Mouse (Mus musculus) thymus, adult 2 months (tissue): ENCODE measurements around the gene Lima1. TPM values are rescaled to one million over a fixed set of nuclear protein-coding genes. Genes with fewer than 3 reads are reported as not detected.

Experiments
- DNase-seq: peaks from one replicate; pipeline ENCODE4 v3.0.0; 2021
- H3K27ac ChIP-seq: fragments of 200-500 bp; 2 replicates; pipeline ENCODE4 v1.5.1; 2012; ENCODE audit warnings: low read length, control low read depth; ENCODE audit not compliant: control insufficient read depth, insufficient read depth
- H3K27me3 ChIP-seq: fragments of 200-500 bp; 2 replicates; pipeline ENCODE4 v1.6.1; 2012; ENCODE audit warnings: mild to moderate bottlenecking, low read length, moderate library complexity, mixed read lengths; ENCODE audit not compliant: control insufficient read depth, insufficient read depth
- H3K36me3 ChIP-seq: fragments of 200-500 bp; 2 replicates; pipeline ENCODE4 v1.6.1; 2012; ENCODE audit warnings: mild to moderate bottlenecking, low read length, moderate library complexity; ENCODE audit not compliant: control insufficient read depth, insufficient read depth
- H3K4me1 ChIP-seq: fragments of 200-500 bp; replicated peaks from 2 replicates; pipeline ENCODE4 v1.6.1; 2012; ENCODE audit warnings: low read length; ENCODE audit not compliant: control insufficient read depth, insufficient read depth
- H3K4me3 ChIP-seq: fragments of 200-500 bp; 2 replicates; pipeline ENCODE4 v1.5.1; 2012; ENCODE audit warnings: mild to moderate bottlenecking, low read length, control low read depth, moderate library complexity; ENCODE audit not compliant: control insufficient read depth, insufficient read depth
- CTCF ChIP-seq: fragments of 200-500 bp; IDR thresholded peaks from 2 replicates; pipeline ENCODE4 v1.5.1; 2012; ENCODE audit warnings: mild to moderate bottlenecking, control low read depth, low read length, moderate library complexity, borderline replicate concordance; ENCODE audit not compliant: control insufficient read depth, poor library complexity, insufficient read depth; ENCODE audit errors: extremely low read depth
- POLR2A ChIP-seq: fragments of 200-500 bp; IDR thresholded peaks from 2 replicates; pipeline ENCODE4 v1.6.1; 2012; ENCODE audit warnings: mild to moderate bottlenecking, low read length, control low read depth, moderate library complexity; ENCODE audit not compliant: control insufficient read depth, poor library complexity, insufficient read depth; ENCODE audit errors: extremely low read depth
- WGBS: fragments of 180-500 bp; shearing (Covaris S2); methylation state at CpG from one replicate; pipeline ENCODE4 v1.1.7; 2018; 5-methylcytosine and 5-hydroxymethylcytosine counted together
- polyA plus RNA-seq: library from polyadenylated mRNA; depleted of rRNA; stranded (reverse); fragments of >200 nt; gene quantifications from 2 replicates; pipeline ENCODE4 v1.2.3, GENCODE M21; 2012

Gene Lima1
- polyA plus RNA-seq, 1 experiment = 12.3 TPM

- Histone ChIP-seq H3K27ac (no peak overlapping the region), H3K27me3 (no peaks in the 10 kb centered on the region; the same call in 1 of the 2 replicates), H3K4me3 (no peak overlapping the region), H3K4me1 (peaks cover 7% of the 10 kb centered on the region), H3K36me3 (no peaks in the 10 kb centered on the region)
- 96% methylated on average over 3 of the region's 3 CpGs for WGBS
- no peak for DNase-seq
- TF ChIP-seq CTCF (no peak), POLR2A (no peak)
These were observed 2.7 kb downstream of the Lima1 start for GRCm38 (mm10) chr15:99872543-99872942.

GRCm38 (mm10) chr15:99867654-99868053 lies 7.6 kb downstream of the Lima1 start:
- Histone ChIP-seq H3K4me1 (no peaks in the 10 kb centered on the region), H3K27me3 (peaks cover 2% of the 10 kb centered on the region; the same call in 1 of the 2 replicates), H3K36me3 (no peaks in the 10 kb centered on the region), H3K4me3 (no peak overlapping the region), H3K27ac (no peak overlapping the region)
- no peak for DNase-seq
- WGBS = 96% methylated on average over 4 of the region's 4 CpGs
- TF ChIP-seq POLR2A = no peak
- TF ChIP-seq CTCF = no peak

- H3K27ac ChIP-seq = no peak overlapping the region
- H3K4me1 ChIP-seq = no peaks in the 10 kb centered on the region
- no peak overlapping the region for H3K4me3 ChIP-seq
- DNase-seq = no peak
- H3K36me3 ChIP-seq = no peaks in the 10 kb centered on the region
- TF ChIP-seq CTCF (no peak), POLR2A (no peak)
- H3K27me3 ChIP-seq = peaks cover 2% of the 10 kb centered on the region; the same call in 1 of the 2 replicates
- WGBS = 13% methylated on average over 15 of the region's 15 CpGs
These were observed 8.6 kb downstream of the Lima1 start for GRCm38 (mm10) chr15:99866450-99867221.

- Histone ChIP-seq H3K4me3 (no peak overlapping the region), H3K27me3 (peaks cover 2% of the 10 kb centered on the region; the same call in 1 of the 2 replicates), H3K36me3 (no peaks in the 10 kb centered on the region), H3K27ac (no peak overlapping the region), H3K4me1 (no peaks in the 10 kb centered on the region)
- DNase-seq = no peak
- 80% methylated on average over 5 of the region's 5 CpGs for WGBS
- TF ChIP-seq POLR2A (no peak), CTCF (no peak)
These were observed 9.3 kb downstream of the Lima1 start for GRCm38 (mm10) chr15:99865942-99866341.

- DNase-seq = no peak
- 91% methylated on average over 20 of the region's 20 CpGs for WGBS
- Histone ChIP-seq H3K27me3 (peaks cover 2% of the 10 kb centered on the region; the same call in 1 of the 2 replicates), H3K4me3 (no peak overlapping the region), H3K36me3 (no peaks in the 10 kb centered on the region), H3K4me1 (no peaks in the 10 kb centered on the region), H3K27ac (no peak overlapping the region)
- no peak for TF ChIP-seq POLR2A
- TF ChIP-seq CTCF = no peak
These were observed 9.7 kb downstream of the Lima1 start for GRCm38 (mm10) chr15:99865494-99865941.

- peaks cover 2% of the 10 kb centered on the region; the same call in 1 of the 2 replicates for H3K27me3 ChIP-seq
- H3K4me1 ChIP-seq = no peaks in the 10 kb centered on the region
- DNase-seq = no peak
- 98% methylated on average over 7 of the region's 7 CpGs for WGBS
- TF ChIP-seq CTCF (no peak), POLR2A (no peak)
- H3K27ac ChIP-seq = no peak overlapping the region
- H3K4me3 ChIP-seq = no peak overlapping the region
- H3K36me3 ChIP-seq = no peaks in the 10 kb centered on the region
These were observed 10.2 kb downstream of the Lima1 start for GRCm38 (mm10) chr15:99865046-99865445.
